Mouse (Mus musculus): ENCODE results near the gene Abtb1.
A peak's percentile ranks its signal among the peaks of the same experiment; 100 is the strongest.

Abtb1 gene

DNA sequence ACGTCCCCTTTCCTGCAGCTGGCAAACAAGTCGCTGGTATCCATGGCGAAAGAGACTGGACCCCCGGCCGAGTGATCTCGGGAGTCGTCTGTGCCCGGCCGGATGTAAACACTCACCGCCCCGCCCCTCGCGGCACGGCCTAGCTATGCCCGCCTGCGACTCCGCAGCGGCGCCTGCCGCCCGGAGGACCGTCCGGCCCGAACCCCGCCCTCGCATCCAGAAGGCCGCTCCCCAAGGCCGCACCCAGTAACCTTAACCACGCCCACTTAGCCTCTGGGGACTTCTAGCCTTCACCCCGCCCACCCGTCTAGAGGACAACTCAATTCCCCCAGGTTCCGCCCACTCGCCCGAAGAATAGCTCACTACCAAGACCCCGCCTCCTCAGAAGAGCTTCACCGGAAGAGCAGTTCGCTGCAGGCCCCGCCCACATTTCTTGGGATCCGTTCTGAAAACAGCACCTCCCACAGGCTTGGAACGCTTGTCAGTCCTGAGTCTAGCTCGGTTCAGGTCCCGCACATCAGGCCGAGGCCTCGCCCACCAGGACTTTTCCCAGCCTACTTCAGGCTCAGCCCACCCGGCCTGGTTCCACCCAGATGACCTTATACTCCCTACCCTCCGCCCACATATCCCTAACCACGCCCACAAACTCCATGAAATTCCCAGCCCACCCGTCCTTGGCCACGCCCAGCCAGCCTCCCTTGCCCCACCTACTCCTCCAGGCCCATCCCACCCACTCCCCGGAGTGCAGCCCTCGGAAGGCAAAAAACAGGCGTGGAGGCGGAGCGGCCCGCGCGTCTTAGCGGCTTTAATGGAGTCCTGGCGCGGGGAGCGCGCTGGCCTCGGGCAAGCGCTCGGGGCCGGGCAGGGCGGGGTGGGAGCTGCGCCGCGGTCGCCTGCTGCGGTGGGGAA lies at the start of gene Abtb1:
TSS of gene Abtb1 (minus strand) at position 204 of the 909 bp plus-strand sequence.
- DNase-seq (ENCODE audit: low read depth, low spot score), result peak; percentile 99

DNA sequence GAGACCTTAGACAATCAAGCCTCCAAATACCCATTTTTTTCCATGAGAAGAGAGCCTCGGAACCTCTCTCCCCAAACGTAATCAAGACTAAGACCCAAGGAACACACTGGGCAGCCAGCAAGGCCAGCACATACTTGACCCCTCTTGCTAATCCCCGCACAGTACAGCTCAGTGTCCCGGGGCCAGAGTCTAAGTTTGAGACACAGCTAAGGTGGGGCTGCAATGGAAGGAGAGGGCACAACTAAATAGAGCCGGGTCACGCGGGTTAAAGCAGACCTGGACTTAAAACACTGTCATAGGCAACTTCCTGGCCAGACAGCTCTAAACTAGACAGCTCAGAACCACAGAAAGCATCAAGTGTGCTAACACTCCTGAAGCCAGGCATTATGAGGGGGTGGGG lies 49.0 kb upstream of the Abtb1 start:
- DNase-seq (ENCODE audit: low read depth, low spot score), result no peak

DNA sequence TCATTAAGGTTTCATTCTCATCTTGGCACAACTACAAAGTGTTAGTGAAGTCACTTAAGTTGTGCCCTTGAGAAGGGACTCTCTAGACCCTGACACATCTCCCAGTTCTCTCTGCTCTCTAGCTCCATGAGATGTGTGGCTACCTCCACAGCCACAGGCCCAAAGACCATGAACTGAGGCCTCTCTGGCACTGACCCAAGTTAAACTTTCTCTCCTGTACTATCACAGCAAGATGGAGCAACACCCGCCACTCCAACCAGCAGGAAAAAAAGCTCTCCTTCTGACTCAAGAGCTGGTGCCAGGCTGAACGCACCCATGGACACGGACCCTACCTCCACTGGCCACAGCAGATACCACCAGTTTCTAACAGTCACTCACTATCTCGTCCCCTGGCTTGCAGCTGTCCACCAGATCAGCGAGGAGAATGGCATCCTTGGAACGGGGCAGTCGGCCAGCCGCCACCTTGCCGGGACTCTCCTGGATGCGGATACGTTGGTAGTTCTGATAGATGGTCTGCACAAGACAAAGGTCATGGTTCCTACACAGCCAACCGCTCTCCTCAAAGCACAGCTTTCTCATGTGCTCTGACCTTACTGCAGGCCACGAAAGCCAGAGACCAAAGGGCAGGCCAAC lies 47.7 kb upstream of the Abtb1 start:
- no peak for DNase-seq (ENCODE audit: low read depth, low spot score)

DNA sequence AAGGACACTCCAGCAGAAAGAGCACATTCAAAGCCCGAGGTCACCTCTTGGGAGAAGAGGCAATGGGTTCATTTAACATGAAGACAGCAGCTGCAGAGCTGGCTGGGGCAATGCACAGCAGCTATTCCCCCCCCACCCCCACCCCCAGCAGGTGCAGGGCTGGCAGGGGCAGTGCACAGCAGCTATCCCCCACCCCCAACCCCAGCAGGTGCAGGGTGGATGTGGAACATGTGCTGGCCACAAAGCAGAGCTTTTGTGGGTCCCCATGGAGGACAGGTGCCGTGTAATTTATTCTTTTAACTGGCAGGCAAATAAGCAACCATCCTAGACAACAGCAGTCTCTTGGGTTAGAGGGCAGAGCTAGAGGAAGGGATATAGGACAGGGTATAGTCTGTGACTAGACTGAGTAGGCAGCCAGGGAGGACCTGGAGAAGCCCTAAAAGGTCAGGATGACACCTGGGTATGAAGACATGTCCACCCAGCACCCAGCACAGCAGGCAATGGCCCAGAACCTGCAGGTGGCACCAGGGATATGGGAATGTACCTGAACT lies 44.7 kb upstream of the Abtb1 start:
- no peak for DNase-seq (ENCODE audit: low read depth, low spot score)

DNA sequence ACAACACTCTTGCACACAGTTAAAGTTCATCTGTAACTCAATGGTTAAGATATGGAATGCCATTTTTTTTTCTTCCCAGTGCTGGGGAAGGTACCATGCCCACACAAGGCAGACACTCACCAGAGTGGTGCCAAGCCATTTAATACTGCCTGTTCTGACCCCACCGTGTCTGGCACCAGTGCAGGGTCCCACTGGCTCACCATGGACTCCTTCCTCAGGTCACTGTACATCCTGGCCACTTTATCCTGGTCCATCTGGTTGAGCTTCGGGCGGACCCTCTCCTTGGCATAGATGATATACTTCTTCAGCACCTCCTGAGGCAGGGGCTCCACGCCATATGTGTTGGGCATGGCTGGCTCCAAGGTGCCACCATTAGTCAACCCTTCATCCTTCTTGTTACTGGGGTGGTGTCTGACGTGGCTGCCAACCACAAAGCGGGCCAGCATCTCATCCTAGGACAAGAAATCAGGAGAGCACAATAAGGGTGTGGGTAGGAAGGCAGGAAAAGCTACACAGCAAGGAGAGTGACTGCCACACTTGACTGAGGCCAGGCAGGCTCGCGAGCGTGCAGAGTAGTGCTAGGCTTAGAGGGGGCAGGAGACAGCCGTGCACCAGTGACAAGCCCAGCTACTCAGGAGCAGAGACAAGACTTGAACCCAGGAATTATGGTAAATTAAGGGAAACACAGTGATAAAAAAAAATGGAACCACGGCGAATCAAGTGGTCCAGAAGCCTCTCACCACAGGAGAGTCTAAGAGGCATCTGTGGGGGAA lies 44.0 kb upstream of the Abtb1 start:
- no peak for DNase-seq (ENCODE audit: low read depth, low spot score)

- no peak for DNase-seq (ENCODE audit: low read depth, low spot score)
These were observed 42.9 kb upstream of the Abtb1 start for GRCm38 (mm10) chr6:88884690-88885089.

DNA sequence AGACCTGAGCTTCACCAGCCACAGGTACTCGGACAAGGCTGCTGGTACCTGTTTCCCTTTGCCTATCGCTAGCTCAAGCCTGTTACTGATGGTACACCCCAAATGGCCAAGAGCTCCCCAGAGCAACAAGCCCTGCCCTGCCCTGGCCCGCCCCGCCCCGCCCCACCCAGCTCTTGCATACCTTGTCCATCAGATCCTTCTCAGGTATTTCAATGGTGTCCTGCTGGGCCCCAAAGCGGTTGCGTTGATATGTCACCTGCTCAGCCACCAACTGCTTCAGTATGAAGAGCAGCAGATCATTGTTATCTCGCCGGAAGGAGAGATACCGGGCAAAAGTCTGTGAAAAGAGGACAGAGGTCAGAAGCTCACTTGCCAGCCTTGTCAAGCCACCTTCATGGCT lies 42.4 kb upstream of the Abtb1 start:
- no peak for DNase-seq (ENCODE audit: low read depth, low spot score)

- DNase-seq (ENCODE audit: low read depth, low spot score), result no peak
These were observed 39.5 kb upstream of the Abtb1 start for GRCm38 (mm10) chr6:88881334-88881733.

DNA sequence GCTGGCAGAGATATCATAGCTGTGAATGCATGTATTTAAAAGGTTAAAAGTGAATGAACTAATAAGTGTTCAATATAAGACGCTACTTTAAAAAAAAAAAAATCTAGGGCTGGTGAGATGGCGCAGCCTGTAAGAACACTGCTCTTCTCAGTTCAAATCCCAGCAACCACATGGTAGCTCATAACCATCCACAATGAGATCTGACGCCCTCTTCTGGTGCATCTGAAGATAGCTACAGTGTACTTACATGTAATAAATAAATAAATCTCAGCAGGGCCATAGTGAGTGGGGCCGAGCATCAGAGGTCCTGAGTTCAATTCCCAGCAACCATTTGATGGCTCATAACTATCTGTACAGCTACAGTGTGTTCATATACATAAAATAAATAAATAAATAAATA lies 37.7 kb upstream of the Abtb1 start:
- no peak for DNase-seq (ENCODE audit: low read depth, low spot score)

DNA sequence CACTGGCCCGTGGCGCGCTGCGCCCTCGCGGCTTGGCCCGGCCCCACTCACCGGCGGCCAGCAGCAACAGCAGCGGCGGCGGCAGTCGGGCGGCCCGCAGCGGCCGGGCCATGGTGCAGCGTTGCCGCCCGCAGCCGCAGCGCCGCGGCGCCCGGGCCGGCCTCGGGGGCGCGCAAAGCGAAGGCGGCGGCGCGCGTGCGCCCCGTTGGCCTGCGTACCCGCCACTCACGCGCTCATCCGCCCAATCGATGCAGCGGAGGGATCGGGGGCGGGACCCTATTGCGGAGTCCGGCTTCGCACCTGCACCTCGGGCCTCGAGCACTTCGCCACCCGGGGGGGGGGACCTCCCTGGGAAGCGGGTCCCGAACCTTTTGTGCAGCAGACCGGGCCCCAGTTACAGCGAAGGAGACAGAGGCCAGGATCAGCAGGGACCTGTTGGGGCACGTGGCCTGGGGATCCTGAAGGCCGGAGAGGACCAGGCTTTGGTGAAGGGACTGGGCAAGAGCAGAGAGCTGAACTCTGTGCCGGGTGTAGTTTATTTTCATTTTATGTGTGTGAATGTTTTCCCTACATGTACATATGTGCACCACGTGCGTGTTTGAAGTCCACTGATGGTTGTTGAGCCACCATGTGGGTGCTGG lies 33.2 kb upstream of the Abtb1 start, which contains the start of gene Podxl2:
TSS of gene Podxl2 (minus strand) at position 177 of the 641 bp plus-strand sequence.
- DNase-seq (ENCODE audit: low read depth, low spot score), result peak; percentile 61

- no peak for DNase-seq (ENCODE audit: low read depth, low spot score)
These were observed 32.4 kb upstream of the Abtb1 start for GRCm38 (mm10) chr6:88873965-88874867.

- DNase-seq (ENCODE audit: low read depth, low spot score), result no peak
These were observed 31.0 kb upstream of the Abtb1 start for GRCm38 (mm10) chr6:88872811-88873210.

DNA sequence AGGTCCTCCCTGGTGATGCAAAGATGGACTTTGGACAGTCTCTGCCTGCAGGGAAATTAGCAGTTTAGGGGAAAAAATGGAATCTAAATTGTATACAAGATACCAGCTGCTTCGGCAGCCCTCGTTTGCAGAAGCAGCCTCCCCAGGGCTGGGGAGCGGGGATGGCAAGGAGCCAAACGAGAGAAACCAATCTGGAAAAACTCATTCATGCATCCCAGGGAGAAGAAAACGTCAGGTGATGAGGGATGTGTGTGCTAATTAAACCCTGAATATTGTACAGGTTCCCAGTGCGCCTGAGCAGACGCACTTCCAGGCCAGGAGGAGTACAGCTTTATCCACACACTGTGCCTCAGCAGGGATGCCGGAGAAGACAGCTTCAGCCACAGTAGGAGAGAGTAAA lies 29.8 kb upstream of the Abtb1 start:
- no peak for DNase-seq (ENCODE audit: low read depth, low spot score)

DNA sequence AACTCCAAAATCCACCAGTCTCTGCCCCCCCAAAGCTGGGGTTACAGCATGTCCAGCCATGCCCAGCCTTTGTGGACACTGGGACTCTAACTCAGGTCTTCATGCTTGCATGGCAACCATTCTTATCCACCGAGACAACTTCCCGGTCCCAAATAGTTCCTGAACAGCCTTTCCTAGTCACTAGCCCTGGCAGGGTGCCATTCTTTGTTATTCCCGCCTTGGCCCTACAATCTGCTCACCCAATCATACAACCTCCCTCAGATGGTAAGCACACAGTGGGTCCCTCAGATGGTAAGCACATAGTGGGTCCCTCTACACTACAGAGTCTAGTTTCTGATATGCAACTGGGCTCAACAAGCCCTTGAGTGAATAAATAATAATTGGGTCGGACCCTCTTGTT lies 28.8 kb upstream of the Abtb1 start:
- DNase-seq (ENCODE audit: low read depth, low spot score), result no peak

GRCm38 (mm10) chr6:88869459-88869858 lies 27.7 kb upstream of the Abtb1 start:
- DNase-seq (ENCODE audit: low read depth, low spot score), result no peak

DNA sequence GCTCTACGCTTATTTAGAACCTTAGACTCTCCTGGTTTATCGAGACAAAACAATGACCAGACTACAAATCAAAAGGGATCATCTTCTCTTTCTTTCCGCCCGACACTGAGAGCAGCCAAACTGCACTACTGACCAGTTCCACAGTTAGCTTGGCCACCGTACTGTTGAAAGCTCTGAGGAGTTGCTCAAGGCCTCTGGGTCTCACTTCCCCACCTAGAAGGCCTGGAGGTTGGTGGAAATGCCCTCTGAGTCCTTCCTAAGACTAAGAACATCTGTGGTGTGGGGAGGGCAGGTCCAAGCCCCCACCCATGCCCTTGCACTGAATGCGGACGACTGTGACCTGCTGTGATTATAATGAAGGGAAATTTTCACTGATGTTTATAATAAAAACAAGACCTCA lies 23.9 kb upstream of the Abtb1 start:
- no peak for DNase-seq (ENCODE audit: low read depth, low spot score)

DNA sequence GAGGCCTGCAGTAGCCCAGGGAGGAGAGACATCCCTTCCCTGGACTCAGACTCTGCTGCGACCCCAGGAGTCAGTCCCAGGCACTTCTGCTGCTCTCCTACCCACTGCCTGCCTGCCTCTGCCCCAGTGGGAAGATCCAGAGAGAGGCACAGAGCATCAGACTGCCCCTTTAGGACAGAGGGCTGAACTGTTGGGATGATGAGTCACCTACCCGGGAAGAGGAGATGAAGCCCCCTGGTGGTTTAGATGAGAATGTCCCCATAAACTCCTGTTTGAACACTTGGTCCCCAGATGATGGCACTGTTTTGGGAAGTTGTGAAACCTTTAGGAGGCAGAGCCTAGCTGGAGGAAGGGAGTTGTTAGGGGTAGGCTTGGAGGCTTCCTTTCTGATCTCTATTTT lies 19.1 kb upstream of the Abtb1 start:
- DNase-seq (ENCODE audit: low read depth, low spot score), result no peak

GRCm38 (mm10) chr6:88858341-88858740 lies 16.6 kb upstream of the Abtb1 start:
- no peak for DNase-seq (ENCODE audit: low read depth, low spot score)

DNA sequence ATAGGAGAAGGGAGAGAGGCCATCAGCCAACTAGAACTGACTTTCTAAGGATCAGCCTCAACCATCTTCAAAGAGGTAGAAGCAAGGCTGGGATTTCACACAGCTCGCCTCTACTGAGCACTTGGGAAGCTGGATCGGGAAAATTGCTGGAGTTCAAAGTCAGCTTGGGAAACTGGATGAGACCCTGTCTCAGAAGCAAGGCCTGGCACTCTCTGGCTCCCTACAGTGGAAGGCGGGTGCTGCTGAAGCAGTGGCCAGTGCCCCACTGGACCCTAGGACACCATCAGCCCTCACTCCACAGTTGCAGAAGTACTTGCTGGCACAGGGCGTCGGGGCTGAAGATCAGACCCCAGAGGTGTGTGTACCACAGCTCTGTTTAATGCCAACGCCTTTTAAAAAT lies 16.0 kb upstream of the Abtb1 start:
- no peak for DNase-seq (ENCODE audit: low read depth, low spot score)

DNA sequence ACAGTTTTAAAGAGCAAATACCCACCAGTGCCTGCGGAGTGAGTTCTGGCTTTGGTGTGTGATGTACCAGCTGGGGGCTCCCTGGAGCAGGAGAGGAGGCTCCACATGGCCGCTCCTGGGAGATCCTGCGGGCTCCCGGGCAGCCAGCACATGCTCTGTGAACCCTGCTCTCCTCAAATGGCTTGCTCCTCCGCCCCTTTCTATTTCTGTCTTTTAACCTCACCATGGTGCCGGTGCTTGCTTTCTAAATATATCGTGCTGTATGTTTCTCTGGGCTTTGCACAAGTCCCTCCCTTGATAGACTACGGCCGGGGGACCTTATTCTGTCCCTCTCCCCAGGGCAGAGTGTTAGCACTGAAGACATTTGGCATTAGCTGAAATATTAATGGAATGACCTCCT lies 15.5 kb upstream of the Abtb1 start:
- no peak for DNase-seq (ENCODE audit: low read depth, low spot score)
